Mouse (Mus musculus): ENCODE results near the gene Gucy2e.

The Gucy2e gene

GRCm38 (mm10) chr11:69235285-69236060, 1.4 kb downstream of the Gucy2e start:
- peak; percentile 84 for DNase-seq

- DNase-seq = no peak
Measured at GRCm38 (mm10) chr11:69233141-69233540, 3.7 kb downstream of the Gucy2e start.

DNA sequence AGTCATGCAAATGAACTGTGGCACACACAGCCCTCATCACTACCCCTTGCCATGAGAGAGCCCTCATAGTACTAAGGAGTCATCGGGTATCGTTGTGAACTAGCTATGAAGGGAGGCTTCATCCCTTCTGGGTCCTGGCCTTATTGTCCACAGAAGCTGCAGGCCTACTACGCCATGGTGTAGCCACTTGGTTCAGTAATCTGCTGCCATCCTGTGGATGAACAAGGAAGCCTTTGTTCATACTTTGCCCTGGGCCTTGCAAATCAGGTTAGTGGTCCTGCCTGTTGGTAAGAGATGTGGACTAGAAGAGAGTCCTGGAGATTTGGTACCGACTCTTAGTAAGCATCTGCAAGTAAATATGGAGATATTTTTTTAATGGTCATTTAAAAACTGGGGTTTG, 6.4 kb downstream of the Gucy2e start:
- DNase-seq = no peak

DNA sequence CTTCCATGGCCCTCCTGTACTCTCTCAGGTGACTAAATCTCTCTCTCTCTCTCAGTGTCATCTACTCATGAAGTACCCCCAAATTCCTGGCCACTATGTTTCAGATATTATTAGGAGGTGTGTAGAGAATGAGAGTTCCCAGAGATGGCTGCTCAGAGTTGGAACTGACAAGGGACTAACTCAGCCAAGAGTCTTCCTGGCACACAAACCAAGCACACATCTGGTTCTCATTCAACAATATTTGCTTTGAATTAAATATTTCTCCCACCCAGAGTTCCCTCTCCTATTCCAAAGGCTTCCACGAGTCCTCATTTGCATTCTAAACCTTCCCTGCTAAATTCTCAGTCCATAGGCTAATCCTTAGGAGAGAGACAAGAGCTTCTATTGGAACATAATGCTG, 11.1 kb downstream of the Gucy2e start:
- DNase-seq = no peak

- no peak for DNase-seq
Measured at GRCm38 (mm10) chr11:69223101-69223500, 13.7 kb downstream of the Gucy2e start.

DNA sequence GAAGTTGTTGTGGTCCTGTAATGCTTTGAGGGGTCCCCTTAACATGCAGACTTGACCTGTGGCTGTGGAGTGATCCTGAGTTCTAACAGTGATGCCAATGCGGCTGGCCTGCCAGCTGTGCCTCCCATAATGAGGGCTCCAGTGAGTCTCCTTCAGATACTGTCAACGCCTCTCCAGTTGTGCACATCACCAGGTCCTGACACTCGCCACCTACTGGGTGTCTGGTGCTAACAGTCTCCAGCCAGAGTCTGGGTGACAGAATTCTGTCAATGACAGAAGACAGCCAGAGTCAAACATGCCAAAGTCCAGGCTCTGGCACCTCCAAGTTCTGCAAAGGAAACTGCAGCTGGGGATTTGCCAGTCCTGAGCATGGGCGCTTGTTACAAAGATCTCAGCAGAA, 15.8 kb downstream of the Gucy2e start:
- DNase-seq = no peak

- DNase-seq = no peak
Measured at GRCm38 (mm10) chr11:69218661-69219060, 18.2 kb downstream of the Gucy2e start.

DNA sequence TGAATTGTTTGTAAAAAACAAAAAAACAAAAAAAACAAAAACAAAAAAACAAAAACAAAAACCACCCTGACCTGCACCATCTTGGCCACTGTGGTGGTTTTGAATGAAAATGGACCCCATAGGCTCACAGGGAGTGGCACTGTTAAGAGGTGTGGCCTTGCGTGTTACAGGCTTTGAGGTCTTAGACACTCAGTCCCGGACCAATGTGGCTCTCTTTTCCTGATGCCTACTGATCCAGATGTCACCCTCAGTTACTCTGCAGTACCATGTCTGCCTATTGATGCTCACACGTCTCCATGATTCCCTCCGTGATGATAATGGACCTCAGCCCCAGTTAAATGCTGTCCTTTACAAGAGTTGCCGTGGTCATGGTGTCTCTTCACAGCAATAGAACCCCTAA, 19.4 kb downstream of the Gucy2e start:
- DNase-seq = no peak

DNA sequence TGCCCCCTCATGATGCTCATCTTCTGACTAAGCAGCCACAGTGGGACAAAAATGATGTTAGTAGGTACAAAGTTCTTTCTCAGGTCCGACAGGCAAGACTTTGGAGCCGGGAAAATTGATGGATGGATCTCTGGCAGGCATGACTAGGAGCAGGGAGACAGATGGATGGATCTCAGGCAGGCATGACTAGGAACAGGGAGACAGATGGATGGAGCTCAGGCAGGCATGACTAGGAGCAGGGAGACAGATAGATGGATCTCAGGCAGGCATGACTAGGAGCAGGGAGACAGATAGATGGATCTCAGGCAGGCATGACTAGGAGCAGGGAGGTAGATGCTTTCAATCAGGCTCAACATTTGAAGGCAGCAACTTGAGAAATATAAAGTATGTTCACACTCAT, 25.4 kb downstream of the Gucy2e start:
- DNase-seq = no peak

DNA sequence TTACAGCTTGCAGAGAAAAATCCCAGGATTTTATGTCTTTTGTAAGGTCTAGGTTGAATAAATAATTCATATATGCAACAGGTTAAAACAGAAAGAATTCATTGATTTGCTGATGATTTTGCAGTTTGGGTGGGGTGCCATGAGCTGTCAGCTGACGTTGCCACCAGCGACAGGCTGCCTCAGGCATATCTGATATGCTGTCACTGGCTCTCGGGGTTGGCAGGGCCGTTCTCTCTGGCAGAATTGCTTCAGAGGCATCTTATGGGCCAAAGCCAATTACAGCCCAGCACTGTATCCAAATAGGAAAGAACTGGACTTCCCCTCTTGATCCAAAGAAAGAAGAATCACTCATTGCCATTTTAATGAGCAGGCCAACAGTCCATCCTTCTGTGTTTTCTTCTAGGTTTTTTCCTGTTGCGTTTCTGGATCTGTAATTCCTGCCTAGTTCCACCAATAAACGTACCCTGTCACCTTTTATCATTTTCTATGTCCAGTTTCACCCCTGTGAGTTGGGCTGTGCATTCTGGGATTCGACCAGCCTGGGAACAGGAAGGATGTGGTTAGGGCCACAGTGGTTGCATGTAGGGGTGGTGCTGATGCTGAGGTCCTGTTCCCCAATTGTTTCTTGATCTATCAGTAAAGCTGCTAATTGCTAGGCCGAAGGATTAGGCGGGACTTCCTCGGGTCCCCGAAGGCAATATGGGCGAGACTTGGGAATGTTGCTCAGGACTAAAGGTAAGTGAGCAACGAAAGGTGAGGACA, 34.2 kb downstream of the Gucy2e start:
- DNase-seq = no peak

DNA sequence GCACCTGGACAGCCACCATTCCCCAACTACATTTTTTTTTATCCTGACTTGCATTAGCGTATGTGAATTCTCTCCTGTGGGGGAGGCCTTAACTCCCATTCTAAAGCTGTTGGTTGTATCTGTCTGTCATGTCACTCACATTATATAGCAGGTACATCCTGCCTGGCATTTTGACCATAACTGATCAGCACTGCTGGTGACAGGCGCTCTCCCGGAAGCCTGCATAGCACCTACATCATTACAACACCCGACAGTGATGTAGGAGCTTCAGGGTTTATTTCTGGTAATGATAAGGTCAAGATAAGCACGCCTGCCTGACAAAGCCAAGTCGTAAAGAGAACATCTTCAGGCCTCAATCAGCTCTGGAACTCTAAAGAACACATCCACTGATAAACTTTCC, 36.6 kb downstream of the Gucy2e start:
- DNase-seq = no peak

- no peak for DNase-seq
Measured at GRCm38 (mm10) chr11:69199251-69199650, 37.6 kb downstream of the Gucy2e start.

GRCm38 (mm10) chr11:69197743-69198142, 39.1 kb downstream of the Gucy2e start, which contains the start of gene Alox8:
Gene Alox8, minus strand, starts transcription at chr11:69197843.
- DNase-seq = no peak

GRCm38 (mm10) chr11:69197194-69197593, 39.6 kb downstream of the Gucy2e start:
- no peak for DNase-seq

DNA sequence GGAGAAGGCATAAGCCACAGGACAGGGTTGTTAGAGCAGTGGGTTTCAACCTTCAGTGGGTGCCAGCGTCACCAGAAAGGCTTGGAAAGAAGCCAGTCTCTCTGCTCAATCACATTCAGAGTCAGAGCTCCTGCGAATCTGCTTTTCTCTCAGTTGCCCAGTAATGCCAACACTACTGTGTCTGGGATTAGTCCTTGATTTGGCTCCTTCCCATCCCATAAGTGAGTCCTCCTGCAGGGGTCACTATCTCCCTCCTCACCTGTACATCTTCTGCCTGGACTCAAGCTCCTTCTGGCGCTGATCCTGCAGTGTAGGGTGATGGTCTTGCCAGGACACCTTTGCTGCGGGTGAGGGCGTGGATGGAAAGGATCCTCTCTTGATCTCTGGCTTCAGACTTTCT, 40.1 kb downstream of the Gucy2e start:
- DNase-seq = peak; percentile 19

- DNase-seq = peak; percentile 70
Measured at GRCm38 (mm10) chr11:69192840-69193239, 44.0 kb downstream of the Gucy2e start.

DNA sequence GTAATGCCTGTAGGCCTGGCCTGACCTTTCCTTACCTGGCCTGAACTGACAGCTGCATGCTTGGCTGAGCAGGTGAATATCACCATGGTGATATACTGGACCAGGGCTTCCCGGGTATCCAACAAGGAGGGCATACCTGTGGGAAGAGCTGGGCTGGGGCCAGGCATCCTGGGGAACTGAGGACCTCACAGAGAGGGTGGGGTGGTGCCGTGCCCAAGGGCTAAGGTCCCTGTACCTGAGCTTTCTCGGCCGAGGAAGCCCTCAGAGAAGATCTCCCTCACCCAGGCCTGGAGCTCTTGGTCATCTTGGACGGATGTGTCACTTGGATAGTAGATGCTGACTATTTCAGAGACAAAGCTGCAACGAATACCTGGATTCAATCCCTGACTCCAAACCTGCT, 50.9 kb downstream of the Gucy2e start:
- no peak for DNase-seq

DNA sequence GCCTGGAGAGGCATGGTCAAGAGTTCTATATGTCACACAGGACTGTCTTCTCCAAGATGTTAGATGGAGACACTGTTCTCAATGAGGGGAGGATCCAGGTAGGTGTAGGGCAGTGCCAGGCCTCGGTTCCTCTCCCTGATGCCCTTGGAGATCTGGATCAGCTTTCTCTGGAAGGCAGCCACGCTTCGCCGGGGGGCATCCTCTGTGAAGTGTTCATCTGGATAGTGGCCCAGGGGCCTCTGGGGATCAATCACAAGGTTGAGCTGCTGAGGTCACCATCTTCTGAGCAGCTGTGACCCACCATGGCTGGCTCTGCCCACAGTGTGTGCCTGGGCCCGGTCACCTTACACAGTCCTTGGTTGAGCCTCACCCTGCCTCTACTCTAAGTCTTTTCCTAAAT, 51.8 kb downstream of the Gucy2e start:
- DNase-seq = no peak

DNA sequence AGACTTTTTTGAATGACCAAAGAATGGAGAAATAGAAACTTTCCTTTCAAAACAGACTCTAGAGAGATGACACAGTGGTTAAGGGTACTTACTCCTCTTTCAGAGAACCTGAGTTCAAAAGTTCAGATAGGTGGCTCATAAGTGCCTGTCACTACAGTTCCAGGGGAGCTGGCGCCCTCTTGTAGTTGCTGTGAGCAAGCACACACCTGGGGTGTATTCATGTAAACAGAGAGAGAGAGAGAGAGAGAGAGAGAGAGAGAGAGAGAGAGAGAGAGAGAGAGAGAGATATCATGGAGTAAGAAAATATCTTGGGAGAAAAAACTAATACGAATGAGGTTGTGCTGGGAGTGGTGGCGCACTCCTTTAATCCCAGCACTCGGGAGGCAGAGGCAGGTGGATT, 56.7 kb downstream of the Gucy2e start:
- DNase-seq = no peak

DNA sequence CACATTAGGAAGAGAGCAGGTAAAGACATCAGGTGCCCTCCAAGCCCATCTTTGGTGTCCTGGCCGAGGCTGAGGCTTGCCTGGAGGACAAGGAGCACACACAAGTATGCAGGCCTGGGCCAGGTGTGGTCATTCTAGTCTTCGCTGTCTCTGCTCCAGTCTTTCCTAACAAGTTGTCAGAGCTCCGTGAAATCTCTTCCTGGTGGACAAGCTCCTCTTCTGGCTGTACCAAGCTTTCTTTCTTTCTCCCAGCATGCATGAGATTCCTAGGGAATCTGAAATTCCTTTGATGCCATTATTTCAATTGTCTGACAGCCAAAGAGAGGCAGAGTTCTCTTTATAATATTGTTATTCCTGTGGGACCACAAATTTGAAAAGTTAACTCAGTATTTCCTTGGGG, 57.3 kb downstream of the Gucy2e start:
- no peak for DNase-seq

- DNase-seq = no peak
Measured at GRCm38 (mm10) chr11:69178525-69178924, 58.3 kb downstream of the Gucy2e start.

GRCm38 (mm10) chr11:69174722-69175121, 62.1 kb downstream of the Gucy2e start:
- DNase-seq = no peak

DNA sequence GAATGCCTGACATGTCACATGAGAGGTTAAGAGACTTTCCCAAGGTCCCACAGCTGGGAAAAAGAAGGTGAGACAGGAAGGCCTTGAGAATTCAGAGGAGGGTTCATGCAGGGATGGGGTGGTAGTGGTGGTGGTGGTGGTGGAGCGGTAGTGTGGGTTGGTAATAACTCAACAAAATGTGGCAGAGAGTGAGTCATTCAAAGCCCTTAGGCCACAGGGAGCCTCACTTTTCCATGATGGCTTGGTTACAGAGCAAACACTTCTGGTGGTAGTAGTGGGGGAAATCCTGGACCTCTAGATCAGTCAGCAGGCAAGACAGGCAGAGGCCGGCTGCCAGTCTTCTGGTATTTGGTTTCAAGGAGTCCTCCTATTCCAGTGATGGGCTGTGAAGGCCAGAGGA, 64.2 kb downstream of the Gucy2e start:
- DNase-seq = no peak

- peak; percentile 59 for DNase-seq
Measured at GRCm38 (mm10) chr11:69171626-69172025, 65.2 kb downstream of the Gucy2e start.
